Mouse (Mus musculus) midbrain, embryonic 12.5 days (tissue): Measurements from ENCODE around the gene Dnm3. TPM values are rescaled to one million over a fixed set of nuclear protein-coding genes. Genes with fewer than 3 reads are reported as not detected.
A peak's percentile ranks its signal among the peaks of the same experiment; 100 is the strongest.

Experiments used
- ATAC-seq: fragments of 200-750 bp; cut with Nextera tagmentation; 2 replicates; pipeline ENCODE4 v1.8.0; 2017; ENCODE audit warnings: low read depth, moderate TSS enrichment, moderate library complexity; ENCODE audit not compliant: low FRiP score
- H3K27ac ChIP-seq: fragments of 300-500 bp; sonication (generic); replicated peaks from 2 replicates; pipeline ENCODE4 v1.5.1; 2016; ENCODE audit warnings: mild to moderate bottlenecking
- H3K27me3 ChIP-seq: fragments of 300-500 bp; sonication (generic); 2 replicates; pipeline ENCODE4 v1.6.1; 2016; ENCODE audit warnings: mild to moderate bottlenecking
- H3K36me3 ChIP-seq: fragments of 300-500 bp; sonication (generic); 2 replicates; pipeline ENCODE4 v1.6.1; 2016
- H3K4me1 ChIP-seq: fragments of 300-500 bp; sonication (generic); 2 replicates; pipeline ENCODE4 v1.6.1; 2016
- H3K4me2 ChIP-seq: fragments of 300-500 bp; sonication (generic); replicated peaks from 2 replicates; pipeline ENCODE4 v1.6.1; 2016; ENCODE audit warnings: mild to moderate bottlenecking, moderate library complexity
- H3K4me3 ChIP-seq: fragments of 300-500 bp; sonication (generic); 2 replicates; pipeline ENCODE4 v1.5.1; 2016; ENCODE audit warnings: mild to moderate bottlenecking
- H3K9ac ChIP-seq: fragments of 300-500 bp; sonication (generic); replicated peaks from 2 replicates; pipeline ENCODE4 v1.6.1; 2016; ENCODE audit warnings: mild to moderate bottlenecking, moderate library complexity
- H3K9me3 ChIP-seq: fragments of 300-500 bp; sonication (generic); 2 replicates; pipeline ENCODE4 v1.6.1; 2016; ENCODE audit warnings: mild to moderate bottlenecking
- WGBS: fragments of 180-500 bp; shearing (Covaris S2); methylation state at CpG from one replicate; pipeline ENCODE4 v1.1.7; 2016; 5-methylcytosine and 5-hydroxymethylcytosine counted together
- polyA plus RNA-seq: library from polyadenylated mRNA; unstranded; fragments of >200 nt; fragmentation: Nextera tagmentation; extraction: Ambion mirVana; gene quantifications from 2 replicates; pipeline ENCODE4 v1.2.1, GENCODE M21; 2016

Dnm3 gene
- polyA plus RNA-seq, 1 experiment from 2014 or later, result 14.2 TPM

- Histone ChIP-seq H3K9me3 (no peaks in the 10 kb centered on the region), H3K4me3 (no peak overlapping the region), H3K4me1 (0 out of 2 replicates have a peak, but pooled peaks cover 3% of the 10 kb centered on the region), H3K4me2 (no peak overlapping the region), H3K36me3 (no peaks in the 10 kb centered on the region), H3K27me3 (no peaks in the 10 kb centered on the region), H3K9ac (no peak overlapping the region), H3K27ac (0 out of 2 replicates have a peak overlapping the region, but pooled peaks have one; percentile 10)
- ATAC-seq, result no peak
- 67% methylated on average over 8 of the region's 8 CpGs for WGBS
Measured at GRCm38 (mm10) chr1:162015247-162015862, 462.5 kb downstream of the Dnm3 start.

DNA sequence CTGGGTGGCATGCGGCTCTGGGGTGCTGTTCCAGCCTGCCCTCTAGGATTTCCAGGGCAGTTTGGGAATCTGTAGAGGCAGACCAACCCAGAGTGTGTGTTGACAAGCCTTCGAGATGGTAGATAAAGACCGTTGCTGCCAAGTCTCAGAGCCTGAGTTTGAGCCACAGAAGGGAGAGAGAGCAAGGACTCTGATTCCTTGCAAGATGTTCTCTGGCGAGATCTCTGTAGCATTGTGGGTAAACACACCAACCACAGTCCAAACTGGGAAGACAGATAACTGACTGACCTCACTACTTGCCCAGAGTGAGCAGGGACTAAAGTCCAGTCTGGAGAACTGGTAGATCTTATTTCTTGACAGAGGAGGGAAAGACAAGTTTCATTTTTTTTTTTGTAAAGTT, 464.3 kb downstream of the Dnm3 start:
- 89% methylated on average over 4 of the region's 4 CpGs for WGBS

DNA sequence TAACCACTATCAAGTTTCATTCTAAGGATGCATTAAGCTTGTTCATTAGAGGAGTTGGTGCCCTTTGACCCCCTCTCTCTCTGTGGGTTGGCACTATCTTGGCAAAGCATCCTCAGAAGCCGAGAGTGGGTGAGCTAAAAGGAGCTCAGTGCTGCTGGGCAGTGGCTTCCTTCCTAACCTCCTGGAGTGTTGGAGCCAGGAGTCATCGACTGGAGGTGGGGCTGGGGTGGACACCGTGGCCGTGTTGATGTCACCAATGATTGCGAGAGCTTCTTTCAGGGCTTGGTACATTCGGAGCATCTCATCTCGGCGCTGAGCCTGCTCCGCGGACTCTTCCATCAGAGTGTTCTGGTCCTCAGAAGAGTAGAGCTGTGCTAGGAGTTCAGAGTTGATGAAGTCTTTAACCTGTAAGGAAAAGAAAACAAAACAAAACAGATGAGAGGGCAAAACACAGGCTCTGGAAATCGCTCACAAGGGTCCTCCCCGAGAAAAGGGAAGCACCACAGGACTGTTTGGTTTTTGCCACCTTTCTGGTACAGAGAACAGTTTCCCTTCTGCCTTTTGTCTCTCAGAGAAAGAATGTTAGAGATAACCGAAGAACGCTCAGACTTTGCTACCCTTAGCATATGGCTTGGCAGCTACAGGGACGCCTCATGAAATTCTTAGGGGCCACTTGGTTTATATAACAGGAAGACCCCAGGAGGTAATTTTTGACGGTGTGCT, 466.1 kb downstream of the Dnm3 start:
- no peak overlapping the region for H3K4me2 ChIP-seq
- no peaks in the 10 kb centered on the region for H3K4me1 ChIP-seq
- no peaks in the 10 kb centered on the region for H3K36me3 ChIP-seq
- 76% methylated on average over 16 of the region's 16 CpGs for WGBS
- no peak overlapping the region for H3K27ac ChIP-seq
- ATAC-seq, result no peak
- H3K27me3 ChIP-seq, result no peaks in the 10 kb centered on the region
- no peak overlapping the region for H3K9ac ChIP-seq
- H3K4me3 ChIP-seq, result no peak overlapping the region
- H3K9me3 ChIP-seq, result no peaks in the 10 kb centered on the region

More for the DNA sequence above, 464.3 kb downstream of the Dnm3 start:
- no peak overlapping the region for H3K4me2 ChIP-seq
- H3K27me3 ChIP-seq, result no peaks in the 10 kb centered on the region
- ATAC-seq, result no peak
- no peaks in the 10 kb centered on the region for H3K36me3 ChIP-seq
- H3K9me3 ChIP-seq, result no peaks in the 10 kb centered on the region
- H3K4me3 ChIP-seq, result no peak overlapping the region
- no peak overlapping the region for H3K27ac ChIP-seq
- no peak overlapping the region for H3K9ac ChIP-seq
- H3K4me1 ChIP-seq, result no peaks in the 10 kb centered on the region

GRCm38 (mm10) chr1:162009086-162009485, 468.7 kb downstream of the Dnm3 start:
- Histone ChIP-seq H3K9me3 (no peaks in the 10 kb centered on the region), H3K9ac (no peak overlapping the region), H3K27me3 (no peaks in the 10 kb centered on the region), H3K27ac (no peak overlapping the region), H3K36me3 (no peaks in the 10 kb centered on the region), H3K4me2 (no peak overlapping the region), H3K4me1 (peaks cover 11% of the 10 kb centered on the region), H3K4me3 (no peak overlapping the region)
- 69% methylated on average over 8 of the region's 8 CpGs for WGBS
- ATAC-seq, result no peak

DNA sequence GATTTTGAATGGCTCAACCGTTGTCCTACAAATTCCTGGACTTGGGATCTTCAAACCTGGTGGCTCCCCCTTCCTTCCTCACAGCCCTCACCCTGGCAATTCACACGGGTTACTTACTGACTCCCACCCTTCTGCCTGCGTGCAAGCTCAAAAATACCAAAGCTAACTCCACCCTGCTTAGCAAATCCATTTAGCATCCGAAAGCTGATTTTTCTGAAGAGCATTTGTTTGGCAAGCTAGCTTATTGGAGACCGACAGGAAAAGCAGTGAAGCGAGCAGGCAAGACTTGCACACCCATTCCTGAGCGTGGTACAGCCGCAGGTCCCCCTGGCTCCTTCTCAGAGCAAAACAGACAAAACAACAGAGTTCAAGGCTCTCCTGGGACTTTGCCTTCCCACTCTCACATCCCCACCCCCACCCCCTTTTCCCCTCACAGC, 469.2 kb downstream of the Dnm3 start:
- no peak overlapping the region for H3K4me3 ChIP-seq
- H3K27ac ChIP-seq, result no peak overlapping the region; the same call in 1 of the 2 replicates
- no peak overlapping the region for H3K9ac ChIP-seq
- H3K4me2 ChIP-seq, result no peak overlapping the region
- no peaks in the 10 kb centered on the region for H3K27me3 ChIP-seq
- H3K9me3 ChIP-seq, result no peaks in the 10 kb centered on the region
- no peak for ATAC-seq
- 37% methylated on average over 8 of the region's 8 CpGs for WGBS
- peaks cover 15% of the 10 kb centered on the region for H3K4me1 ChIP-seq
- no peaks in the 10 kb centered on the region for H3K36me3 ChIP-seq

DNA sequence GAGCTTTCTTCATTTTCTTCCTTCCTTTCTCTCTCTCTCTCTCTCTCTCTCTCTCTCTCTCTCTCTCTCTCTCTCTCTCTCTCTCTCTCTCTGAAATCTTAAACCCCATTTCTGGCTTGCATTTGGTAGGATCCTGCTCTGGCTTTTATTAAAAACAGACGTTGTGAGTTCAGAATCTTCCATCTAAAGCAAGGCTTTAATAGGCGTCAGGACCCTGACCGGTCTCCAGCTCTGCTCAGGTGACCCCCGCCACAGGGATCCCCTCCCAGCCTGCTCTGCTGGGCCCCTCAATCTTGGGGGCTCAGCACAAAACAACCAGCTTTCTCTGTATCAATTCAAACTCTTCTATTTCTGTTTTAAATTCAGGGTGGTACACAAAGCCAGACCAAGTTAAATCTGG, 469.6 kb downstream of the Dnm3 start:
- Histone ChIP-seq H3K4me2 (no peak overlapping the region), H3K9me3 (no peaks in the 10 kb centered on the region), H3K4me3 (no peak overlapping the region), H3K27me3 (no peaks in the 10 kb centered on the region), H3K4me1 (peaks cover 16% of the 10 kb centered on the region), H3K27ac (no peak overlapping the region; the same call in 1 of the 2 replicates), H3K36me3 (no peaks in the 10 kb centered on the region), H3K9ac (no peak overlapping the region)
- no peak for ATAC-seq
- WGBS, result 67% methylated on average over 4 of the region's 4 CpGs

DNA sequence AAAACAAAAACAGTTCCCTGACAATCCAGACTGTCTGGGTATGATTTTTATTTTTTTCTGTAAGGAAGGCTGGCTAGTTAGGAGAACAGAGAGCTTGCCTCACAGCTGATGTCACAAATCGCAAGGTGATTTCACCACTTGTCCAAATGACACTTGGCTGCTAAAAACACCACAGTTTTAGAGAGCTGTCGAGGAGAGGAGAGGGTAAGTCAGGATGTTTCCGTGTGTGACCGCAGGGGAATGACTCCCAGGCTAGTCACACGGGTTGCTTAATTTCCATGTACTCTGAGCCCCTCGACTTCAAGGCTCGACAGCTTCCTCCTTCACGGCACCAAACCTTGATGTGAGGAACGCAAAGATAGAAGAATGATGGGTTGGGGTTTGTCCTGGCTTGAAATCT, 471.7 kb downstream of the Dnm3 start:
- Histone ChIP-seq H3K36me3 (no peaks in the 10 kb centered on the region), H3K27ac (no peak overlapping the region), H3K27me3 (no peaks in the 10 kb centered on the region), H3K9me3 (no peaks in the 10 kb centered on the region), H3K9ac (no peak overlapping the region), H3K4me1 (peaks cover 16% of the 10 kb centered on the region), H3K4me3 (no peak overlapping the region), H3K4me2 (no peak overlapping the region)
- no peak for ATAC-seq
- WGBS, result 88% methylated on average over 9 of the region's 9 CpGs

DNA sequence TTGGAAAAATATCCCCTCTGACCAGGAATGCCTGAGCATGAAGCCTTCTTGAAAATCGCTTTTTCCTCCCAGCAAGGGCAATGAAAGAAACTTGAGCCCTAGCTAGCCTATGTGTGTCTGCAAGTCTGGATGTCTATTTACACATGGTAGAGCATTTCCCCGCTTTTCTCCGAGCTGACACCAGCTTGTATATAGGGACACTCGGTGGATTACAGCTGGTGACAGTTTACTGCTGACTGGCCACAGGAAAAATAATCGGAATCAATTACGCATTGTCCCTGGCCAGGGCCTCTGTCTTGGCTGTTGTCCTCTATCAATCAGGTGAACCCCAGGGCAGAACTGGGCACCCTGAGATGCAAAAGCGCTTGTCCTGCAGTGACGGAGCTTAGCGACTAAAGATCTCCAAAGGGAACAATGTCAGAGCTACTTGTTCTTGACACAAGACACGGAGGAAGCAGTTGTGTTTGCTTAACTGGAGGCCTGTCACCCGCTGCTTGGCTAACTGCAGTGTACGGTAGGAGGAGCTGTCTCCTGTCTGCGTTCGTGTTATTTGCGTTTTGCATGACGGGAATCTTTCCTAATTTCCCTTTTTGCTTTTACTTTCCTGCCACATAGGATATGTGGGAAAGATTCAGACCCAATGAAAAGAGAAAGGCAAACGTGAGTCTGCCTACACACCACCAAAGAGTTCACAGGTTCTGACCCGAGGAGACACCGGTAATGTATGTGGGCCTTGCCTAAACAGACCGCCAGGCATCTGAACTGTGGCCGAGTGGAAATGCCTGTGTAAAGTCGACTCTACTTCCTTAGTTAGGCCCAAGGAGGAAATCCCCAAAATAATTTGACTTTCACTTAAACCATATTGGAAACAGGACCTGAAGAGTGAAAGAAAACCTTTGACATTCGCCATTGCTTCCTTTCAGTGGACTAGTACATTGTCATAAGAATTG, 472.7 kb downstream of the Dnm3 start:
- Histone ChIP-seq H3K9me3 (no peaks in the 10 kb centered on the region), H3K4me2 (0 out of 2 replicates have a peak overlapping the region, but pooled peaks have one; percentile 16), H3K4me3 (no peak overlapping the region), H3K4me1 (peaks cover 20% of the 10 kb centered on the region), H3K27me3 (no peaks in the 10 kb centered on the region), H3K36me3 (no peaks in the 10 kb centered on the region), H3K27ac (peak overlapping the region; percentile 47), H3K9ac (no peak overlapping the region)
- 59% methylated on average over 23 of the region's 23 CpGs for WGBS
- ATAC-seq, result peak; percentile 32

DNA sequence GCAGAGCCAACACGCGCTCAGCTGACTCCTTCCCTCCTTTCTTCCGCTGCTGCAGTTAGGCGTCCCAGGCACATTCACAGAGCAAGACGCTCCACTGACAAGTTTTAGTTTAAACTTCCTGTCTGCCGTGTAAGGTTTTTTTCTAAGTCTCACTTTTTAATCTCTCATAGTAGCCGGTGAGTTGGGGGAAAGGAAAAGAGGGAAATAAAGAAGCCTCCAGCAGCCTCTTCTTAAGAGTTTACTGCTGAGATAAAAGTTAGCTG, 473.4 kb downstream of the Dnm3 start:
- H3K9me3 ChIP-seq, result no peaks in the 10 kb centered on the region
- no peaks in the 10 kb centered on the region for H3K36me3 ChIP-seq
- no peaks in the 10 kb centered on the region for H3K27me3 ChIP-seq
- no peak overlapping the region for H3K9ac ChIP-seq
- ATAC-seq, result no peak
- H3K4me1 ChIP-seq, result peaks cover 26% of the 10 kb centered on the region
- H3K4me3 ChIP-seq, result no peak overlapping the region
- peak overlapping the region; percentile 47; the same call in 1 of the 2 replicates for H3K27ac ChIP-seq
- WGBS, result 52% methylated on average over 7 of the region's 7 CpGs
- no peak overlapping the region for H3K4me2 ChIP-seq

GRCm38 (mm10) chr1:162003729-162004517, 473.9 kb downstream of the Dnm3 start:
- Histone ChIP-seq H3K9me3 (no peaks in the 10 kb centered on the region), H3K9ac (no peak overlapping the region), H3K27ac (peak overlapping the region; percentile 47; the same call in 1 of the 2 replicates), H3K27me3 (no peaks in the 10 kb centered on the region), H3K36me3 (no peaks in the 10 kb centered on the region), H3K4me1 (peaks cover 28% of the 10 kb centered on the region), H3K4me3 (no peak overlapping the region), H3K4me2 (no peak overlapping the region)
- ATAC-seq, result no peak
- 62% methylated on average over 14 of the region's 14 CpGs for WGBS

DNA sequence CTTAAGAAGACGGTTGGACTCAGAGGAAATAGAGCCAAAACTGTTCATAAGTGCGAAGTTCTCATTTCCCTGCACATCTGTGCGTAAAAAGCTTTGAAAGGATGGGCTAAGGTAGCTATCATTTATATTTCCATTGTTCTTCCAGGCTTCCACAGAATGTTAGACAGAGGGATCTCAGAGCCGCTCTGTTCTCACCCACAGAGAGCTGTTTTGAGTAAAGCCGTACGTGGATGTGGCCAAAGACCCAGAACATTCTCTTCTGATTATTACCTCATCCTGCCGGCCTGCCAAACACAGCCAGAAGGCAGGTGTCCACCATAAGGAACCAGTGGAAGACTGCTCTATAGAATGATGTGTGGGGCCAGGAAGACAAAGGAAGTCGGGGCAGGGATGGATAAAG, 476.5 kb downstream of the Dnm3 start:
- peaks cover 28% of the 10 kb centered on the region for H3K4me1 ChIP-seq
- H3K9me3 ChIP-seq, result no peaks in the 10 kb centered on the region
- no peaks in the 10 kb centered on the region for H3K36me3 ChIP-seq
- no peak overlapping the region for H3K9ac ChIP-seq
- 88% methylated on average over 8 of the region's 8 CpGs for WGBS
- H3K4me3 ChIP-seq, result no peak overlapping the region
- no peaks in the 10 kb centered on the region for H3K27me3 ChIP-seq
- no peak overlapping the region for H3K27ac ChIP-seq
- no peak for ATAC-seq
- H3K4me2 ChIP-seq, result no peak overlapping the region
